Mouse (Mus musculus): Measurements from ENCODE around the gene Tdrd7. TPM values are rescaled to one million over a fixed set of nuclear protein-coding genes. Genes with fewer than 3 reads are reported as not detected.

Gene Tdrd7
- total RNA-seq (2017), result 45.1 and 53.4 TPM in 2 replicates

DNA sequence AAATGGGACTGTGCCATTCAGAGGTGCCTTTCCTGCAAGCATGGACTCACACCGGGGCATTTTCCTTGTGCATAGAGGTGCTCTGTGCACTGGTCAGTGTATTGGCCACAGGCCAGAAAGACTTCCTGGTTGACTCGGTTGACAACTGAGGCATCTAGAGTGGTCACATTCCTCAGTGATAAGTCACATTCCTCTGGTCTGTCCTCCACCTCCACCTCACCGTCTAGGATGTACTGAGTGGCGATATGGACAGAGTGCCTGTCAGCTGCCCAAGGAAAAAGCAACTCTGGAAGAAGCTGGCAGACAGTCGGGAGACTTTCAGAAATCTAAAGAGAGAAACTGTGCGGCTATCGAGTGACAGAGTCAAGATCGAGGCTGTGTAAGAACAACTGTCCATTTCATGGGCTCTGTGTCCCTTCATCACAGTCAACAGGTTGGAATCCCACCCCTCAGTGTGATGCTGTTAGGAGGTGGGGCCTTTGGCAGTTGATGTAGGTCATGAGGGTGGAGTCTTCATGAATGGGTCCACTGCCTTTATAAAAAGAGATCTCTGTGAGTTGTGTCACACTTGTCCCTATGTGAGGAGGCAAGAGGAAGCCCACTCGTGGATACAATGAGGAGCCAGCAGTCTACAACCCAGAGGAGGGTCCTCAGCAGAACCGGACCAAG is at the start of gene Tdrd7:
Gene Tdrd7 (plus strand): TSS at position 564 of the 669 bp plus-strand sequence.
- no peak for ATAC-seq (ENCODE audit: extremely low read depth, insufficient number of reproducible peaks, low FRiP score, poor library complexity, severe bottlenecking)

DNA sequence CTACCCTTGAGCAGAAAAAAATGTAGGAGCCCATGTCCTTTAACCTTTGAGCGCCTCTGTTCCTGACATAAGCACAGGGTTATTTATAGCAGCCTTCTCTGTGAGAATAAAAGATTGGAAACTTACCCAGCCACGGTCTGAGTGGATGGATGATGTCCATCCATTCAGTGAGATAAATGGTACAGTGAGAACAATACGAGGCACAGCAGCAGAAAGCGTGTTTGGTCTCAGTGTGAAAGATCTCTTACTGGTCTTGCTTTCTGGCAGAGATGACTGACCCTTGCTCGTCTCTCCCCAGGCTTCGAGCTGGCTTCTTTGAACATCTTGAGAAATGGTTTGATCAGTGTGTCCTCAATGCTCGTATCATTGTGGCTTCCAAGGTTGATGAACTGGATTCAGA is 48.0 kb upstream of the Tdrd7 start:
- no peak for ATAC-seq (ENCODE audit: extremely low read depth, insufficient number of reproducible peaks, low FRiP score, poor library complexity, severe bottlenecking)

DNA sequence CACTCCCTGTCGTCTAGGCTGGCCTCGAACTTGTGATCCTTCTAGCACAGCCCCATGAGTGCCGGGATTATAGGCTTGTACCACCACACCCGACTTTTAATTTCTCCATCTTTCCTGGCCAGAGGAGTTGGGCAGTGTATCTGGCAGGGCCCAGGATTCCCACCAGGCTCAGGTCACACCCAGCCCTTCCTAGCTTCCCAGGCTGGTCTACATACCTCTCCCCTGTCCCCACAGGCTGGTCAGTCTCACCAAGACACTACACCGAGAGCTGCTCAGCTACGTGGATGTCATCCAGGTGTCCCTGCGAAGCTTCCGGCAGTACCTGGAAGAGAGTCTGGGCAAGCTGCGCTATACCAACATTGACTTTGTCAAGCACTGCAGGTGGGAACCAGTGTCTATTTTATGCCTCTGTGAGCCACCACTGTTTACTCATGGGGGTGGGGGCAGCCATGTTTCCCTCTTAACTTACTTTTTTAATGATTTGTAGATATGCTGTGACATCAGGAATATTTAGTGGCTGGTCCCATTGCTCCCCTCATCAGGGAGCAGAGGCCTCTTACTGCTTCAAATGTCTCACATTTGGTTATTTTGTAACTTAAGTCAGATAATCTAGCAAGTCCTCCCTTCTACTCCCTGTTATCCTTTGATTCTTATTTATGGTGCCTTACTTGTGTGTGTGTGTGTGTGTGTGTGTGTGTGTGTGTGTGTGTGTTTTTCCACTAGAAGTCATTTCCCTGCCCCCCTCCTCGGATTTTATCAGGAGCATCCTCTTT is 43.3 kb upstream of the Tdrd7 start:
- no peak for ATAC-seq (ENCODE audit: extremely low read depth, insufficient number of reproducible peaks, low FRiP score, poor library complexity, severe bottlenecking)

DNA sequence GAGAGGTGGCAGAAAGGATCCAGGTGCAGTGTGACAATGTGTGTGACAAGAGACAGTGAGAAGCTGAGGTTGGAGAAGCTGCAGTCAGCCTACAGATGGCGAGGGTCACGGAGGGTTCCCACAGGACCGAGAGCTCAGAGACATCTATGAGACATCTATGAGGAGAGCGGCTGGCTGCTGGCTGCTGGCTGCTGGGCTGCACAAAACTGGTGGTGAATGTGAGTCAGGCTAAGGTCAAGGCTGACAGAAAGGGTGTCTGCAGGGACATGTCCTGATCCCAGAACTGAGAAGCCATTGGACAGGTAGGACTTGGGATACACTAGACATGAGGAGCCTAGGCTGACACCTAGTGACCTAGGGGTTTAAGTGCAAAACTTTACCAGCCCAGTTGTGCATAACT is 41.1 kb upstream of the Tdrd7 start:
- ATAC-seq (ENCODE audit: extremely low read depth, insufficient number of reproducible peaks, low FRiP score, poor library complexity, severe bottlenecking), result no peak

DNA sequence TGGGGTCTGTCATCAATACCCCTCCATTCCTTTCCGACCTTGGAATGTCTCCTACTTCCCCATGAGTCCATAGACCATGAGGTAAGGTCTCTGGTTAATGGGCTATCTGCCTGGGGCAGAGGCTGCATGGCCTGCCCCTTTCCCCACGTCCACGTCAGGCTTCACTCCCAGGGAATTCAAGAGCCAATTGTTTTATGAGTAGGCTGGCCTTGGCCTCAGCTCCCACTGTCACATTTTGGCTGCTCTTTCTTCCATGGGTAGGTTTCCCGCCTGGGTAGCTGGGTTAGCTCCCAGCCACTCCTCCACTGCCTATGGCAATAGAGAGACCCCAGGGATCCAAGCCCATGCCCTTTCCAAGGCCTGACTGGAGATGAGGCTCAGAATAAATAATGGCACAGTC is 36.6 kb upstream of the Tdrd7 start:
- ATAC-seq (ENCODE audit: extremely low read depth, insufficient number of reproducible peaks, low FRiP score, poor library complexity, severe bottlenecking), result no peak

DNA sequence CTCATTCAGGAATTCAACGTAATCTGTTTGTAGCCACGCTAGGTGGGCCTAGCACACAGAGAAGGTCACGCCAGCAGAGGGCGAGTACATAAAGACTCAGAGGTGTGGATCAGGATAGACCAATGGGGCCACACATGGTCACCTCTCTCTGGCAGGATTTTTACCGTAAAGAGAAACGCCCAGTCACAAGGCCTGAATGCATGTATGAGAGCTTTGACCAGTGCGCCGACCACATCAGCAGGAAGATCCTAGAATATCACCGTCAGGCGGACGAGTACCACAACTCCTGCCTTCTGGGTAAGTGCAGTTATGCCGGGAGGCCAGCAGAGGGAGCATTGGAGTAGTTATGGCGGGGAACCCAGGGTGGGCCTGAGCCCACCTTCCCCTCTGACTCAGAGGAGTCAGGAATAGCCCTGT is 23.5 kb upstream of the Tdrd7 start:
- ATAC-seq (ENCODE audit: extremely low read depth, insufficient number of reproducible peaks, low FRiP score, poor library complexity, severe bottlenecking), result peak; percentile 62

DNA sequence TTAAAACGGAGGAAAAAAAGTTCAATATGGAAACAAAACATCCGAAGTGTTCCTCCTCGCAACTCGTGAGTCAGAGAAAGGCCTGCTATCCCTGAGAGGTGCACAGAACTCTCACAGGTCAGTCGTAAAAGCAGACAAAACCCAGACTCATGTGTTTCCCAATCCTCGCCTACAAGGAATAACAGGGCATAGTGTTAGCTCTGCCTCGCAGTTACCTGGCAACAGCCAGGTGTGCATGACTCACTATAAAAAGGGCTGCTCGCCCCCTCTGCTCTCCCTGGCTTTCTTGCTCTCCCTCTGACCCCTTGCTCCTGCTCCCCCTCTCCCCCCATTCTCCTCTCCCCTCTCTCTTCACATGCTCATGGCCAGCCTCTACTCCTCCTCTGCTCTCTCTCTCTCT is 17.4 kb upstream of the Tdrd7 start:
- ATAC-seq (ENCODE audit: extremely low read depth, insufficient number of reproducible peaks, low FRiP score, poor library complexity, severe bottlenecking), result no peak

DNA sequence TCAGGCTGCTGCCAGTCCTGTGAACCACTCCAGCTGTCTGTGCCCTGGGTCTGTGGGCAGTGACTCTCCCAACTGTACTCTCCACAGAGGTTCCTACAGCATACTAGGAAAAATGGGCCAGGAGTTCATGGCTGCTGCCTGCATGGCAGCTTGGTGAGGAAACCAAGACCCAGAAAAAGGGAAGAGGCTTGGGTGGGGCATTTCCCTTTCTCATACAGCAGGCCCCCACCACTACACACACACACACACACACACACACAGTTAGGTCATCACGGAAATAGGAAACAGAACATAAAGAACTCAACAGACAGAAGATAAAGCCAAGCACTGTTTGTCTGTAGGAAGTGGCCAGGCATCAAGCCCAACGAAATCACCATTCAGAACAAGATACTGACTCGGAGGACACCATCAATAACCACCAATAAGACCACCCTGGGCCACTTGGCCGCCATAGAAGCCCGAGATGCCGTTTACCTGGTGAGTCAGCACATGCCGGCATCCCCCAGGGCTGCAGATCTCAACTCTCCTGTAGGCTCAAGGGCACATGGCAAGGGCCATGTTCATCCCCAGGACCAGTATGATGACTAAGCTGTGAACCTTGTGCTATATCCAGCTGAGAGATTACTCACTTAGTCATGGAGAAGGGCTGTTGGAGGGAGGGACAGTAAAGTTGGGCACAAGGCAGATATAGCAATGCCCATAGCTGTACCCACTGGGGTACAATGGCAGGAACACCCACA is 15.9 kb upstream of the Tdrd7 start:
- ATAC-seq (ENCODE audit: extremely low read depth, insufficient number of reproducible peaks, low FRiP score, poor library complexity, severe bottlenecking), result peak; percentile 78

DNA sequence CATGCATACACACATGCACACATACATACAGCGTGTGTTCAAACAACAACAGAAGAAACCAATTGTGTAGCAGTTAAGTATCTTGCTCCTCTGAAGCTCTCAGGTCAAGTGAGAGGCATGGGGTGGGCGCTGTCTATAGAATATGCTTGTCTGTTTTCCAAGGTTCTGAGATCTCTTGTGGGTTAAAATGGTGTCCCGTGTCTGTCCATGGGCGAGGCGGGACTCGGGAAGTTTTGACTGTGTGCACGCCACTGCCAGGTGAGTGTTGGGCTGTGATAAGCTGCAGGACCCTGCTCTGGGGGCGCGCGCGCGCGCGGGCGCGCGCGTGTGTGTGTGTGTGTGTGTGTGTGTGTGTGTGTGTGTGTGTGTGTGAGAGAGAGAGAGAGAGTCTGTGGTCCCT is 13.3 kb upstream of the Tdrd7 start:
- no peak for ATAC-seq (ENCODE audit: extremely low read depth, insufficient number of reproducible peaks, low FRiP score, poor library complexity, severe bottlenecking)

DNA sequence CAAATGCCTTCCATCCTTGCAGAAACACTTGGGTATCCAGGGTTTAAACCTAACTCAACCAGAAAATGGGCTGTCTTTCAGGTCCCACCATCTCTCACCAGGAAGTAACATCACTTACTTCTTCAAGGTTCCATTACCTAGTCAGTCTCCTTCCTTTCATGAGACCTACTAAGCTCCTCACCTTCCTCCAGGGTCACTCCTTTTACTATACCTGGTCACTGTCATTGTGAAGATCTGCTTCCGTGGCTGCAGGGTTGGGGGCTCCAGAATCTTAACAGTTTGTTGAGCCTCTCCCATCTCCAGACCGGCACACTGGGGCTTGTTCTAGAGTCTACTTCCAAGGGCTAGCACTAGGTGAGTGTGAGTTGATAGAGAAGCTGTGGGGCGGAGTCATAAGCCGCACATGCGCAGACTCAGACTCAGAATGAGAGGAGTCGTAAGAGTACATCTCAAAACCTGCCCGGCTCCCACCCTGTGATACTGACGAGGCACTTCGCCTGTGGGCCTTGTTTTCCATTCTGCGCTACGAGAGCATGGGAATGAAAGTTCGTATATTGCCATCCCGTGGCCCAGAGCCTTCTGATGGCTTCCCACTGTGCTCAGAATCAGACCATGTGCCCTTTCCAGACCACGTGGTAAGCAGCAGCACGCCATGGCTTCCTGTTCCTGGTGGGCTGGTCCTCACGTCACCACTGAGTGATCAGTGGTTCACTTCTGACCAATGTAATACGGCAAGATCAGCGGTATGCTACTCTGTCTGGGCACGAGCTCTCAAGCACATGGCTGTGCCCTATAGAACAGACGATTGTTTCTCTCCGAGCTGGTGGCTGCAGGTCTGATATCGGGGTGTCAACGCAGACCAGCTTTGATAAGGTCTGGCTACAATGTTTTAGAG is 11.9 kb upstream of the Tdrd7 start:
- no peak for ATAC-seq (ENCODE audit: extremely low read depth, insufficient number of reproducible peaks, low FRiP score, poor library complexity, severe bottlenecking)

DNA sequence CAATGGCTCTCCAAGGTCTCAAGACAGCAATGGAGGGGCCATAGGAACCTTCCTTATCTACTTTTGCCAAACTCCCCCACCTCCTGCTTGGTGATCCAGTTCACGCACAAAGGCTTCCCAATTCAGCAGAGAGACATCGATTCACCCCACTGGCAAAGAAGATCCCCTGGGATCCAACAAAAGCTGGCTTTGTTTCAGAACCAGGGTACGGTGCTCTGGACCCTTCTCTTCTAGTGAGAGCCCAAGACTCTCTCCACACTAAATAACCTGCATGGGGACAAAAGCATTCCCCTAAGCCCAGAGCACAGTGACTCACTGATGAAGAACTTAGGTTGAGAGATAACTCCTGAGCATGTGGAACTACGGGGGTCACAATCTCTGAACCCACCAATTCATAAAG is 9.9 kb upstream of the Tdrd7 start:
- no peak for ATAC-seq (ENCODE audit: extremely low read depth, insufficient number of reproducible peaks, low FRiP score, poor library complexity, severe bottlenecking)

DNA sequence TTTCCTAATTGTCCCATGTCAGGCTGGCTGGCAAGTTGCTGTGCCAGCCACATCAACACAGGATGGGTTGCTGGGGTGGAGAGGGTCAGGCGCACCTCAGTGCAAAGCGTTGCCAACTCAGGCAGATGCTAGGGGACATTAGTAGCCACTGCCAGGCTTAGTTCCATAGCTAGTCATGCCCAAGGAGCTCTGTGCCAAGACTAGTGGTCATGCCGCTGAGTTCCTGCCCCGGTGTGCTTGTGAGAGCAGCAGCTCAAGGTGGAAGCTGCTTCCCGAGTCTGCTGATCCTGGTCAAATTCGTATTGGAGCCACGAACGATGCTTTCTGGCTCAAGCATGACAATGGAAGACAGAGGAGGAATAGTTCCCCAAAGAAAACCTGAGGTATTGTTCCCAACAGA is 9.0 kb upstream of the Tdrd7 start:
- no peak for ATAC-seq (ENCODE audit: extremely low read depth, insufficient number of reproducible peaks, low FRiP score, poor library complexity, severe bottlenecking)

DNA sequence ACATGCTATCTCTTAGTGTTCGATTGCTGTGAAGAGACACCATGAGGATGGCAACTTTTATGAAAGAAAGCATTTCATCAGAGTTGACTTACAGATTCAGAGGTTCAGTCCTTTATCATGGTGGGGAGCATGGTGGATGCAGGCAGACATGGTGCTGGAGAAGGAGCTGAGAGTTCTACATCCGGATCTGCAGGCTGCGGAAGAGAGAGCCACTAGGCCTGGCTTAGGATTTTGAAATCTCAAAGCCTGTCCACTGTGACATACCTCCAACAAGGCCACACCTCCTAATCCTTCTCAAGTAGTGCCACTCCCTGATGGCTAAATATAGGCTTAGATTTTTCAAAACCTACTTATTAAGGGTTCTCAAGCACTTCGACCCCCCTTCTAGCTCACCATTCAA is 8.4 kb upstream of the Tdrd7 start:
- no peak for ATAC-seq (ENCODE audit: extremely low read depth, insufficient number of reproducible peaks, low FRiP score, poor library complexity, severe bottlenecking)

DNA sequence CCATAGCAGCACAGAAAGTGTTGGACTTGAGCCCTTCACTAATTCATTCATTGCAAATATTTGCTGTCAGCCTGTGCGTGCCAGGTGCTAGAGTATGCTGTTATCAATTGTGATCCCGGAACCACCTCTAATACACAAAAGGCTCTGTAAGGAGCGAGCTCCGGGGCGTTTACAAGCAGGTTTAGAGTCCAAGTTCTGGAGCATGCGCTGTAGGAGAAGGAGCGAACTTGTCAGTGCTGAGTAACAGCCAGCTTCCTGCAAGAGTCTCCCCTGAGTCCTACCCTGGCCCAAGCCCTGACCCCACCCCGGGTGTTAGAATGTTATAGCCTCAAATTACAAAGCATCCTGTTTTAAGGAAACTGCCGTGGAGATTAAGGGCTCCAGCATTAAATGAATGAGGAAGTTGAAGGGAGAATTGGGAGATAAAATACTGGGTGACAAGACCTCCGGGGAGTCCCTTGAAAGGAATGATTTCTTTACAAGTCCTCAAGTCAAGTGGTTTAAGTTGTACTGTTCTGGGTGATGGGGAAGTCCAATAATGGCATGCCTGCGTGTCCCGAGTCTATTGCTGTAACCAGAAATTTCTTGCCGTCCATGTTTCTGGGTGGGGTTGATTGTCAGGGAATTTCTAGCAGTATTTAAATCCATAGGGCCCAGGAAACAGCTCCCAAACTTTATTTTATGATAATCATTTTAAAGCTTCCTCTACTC is 758 bp downstream of the Tdrd7 start:
- no peak for ATAC-seq (ENCODE audit: extremely low read depth, insufficient number of reproducible peaks, low FRiP score, poor library complexity, severe bottlenecking)

DNA sequence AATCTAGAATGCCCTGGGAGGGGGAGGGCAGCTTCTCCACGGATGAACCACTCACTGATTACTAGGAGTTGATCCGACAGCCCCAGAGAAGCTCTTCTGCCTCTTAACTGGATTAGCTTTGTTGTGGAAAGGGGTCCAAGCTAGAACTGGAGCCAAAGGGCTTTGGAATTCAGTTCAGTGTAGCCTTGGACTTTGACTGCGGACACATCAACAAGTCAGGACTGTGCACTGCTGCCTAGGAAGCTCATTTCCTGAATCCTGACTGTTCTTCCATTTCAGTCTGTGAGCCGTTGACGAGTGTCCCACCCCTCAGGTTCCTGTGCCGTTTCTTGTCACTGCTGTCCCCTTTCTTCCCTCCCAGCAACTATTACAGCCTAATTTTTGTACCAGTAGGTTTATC is 1.6 kb downstream of the Tdrd7 start:
- no peak for ATAC-seq (ENCODE audit: extremely low read depth, insufficient number of reproducible peaks, low FRiP score, poor library complexity, severe bottlenecking)

DNA sequence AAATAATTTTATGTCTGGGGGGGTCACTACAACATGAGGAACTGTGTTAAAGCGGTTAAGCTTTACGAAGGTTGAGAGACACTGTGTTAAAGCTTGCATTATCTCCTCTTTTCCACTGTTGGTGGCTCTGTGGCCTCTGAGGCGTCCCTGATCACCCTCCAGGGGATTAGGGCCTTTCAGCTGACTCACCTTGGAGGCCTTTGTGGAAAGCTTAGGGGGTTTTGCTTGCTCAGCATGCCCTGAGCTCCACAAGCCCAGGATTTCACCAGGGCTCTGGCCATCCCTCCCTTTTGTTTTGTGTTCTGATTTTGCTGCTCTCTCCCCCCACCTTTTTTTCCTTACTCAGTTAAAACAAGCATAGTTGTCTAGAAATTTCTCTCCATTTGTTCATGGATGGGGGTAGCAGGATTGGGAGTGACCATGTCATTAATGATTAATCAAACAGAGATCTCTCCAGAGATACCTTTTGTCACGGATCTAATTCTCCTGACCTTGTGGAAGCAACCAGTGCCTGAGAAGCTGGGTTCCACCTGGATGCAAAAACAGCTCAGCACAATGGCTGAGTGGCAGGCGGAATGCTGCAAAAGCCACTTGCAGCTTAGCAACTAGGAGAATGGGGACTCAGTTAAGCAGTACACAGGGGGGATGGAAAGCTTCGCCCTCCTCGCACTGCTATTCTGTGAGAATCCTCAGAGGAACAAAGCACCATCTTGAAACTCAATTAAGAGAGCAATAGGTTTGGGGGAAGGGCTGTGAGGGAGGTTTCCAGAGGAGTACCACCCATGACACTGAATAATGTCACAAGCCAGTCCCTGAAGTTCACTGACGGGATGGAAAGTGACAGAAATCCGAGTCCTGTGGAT is 2.6 kb downstream of the Tdrd7 start:
- ATAC-seq (ENCODE audit: extremely low read depth, insufficient number of reproducible peaks, low FRiP score, poor library complexity, severe bottlenecking), result no peak

DNA sequence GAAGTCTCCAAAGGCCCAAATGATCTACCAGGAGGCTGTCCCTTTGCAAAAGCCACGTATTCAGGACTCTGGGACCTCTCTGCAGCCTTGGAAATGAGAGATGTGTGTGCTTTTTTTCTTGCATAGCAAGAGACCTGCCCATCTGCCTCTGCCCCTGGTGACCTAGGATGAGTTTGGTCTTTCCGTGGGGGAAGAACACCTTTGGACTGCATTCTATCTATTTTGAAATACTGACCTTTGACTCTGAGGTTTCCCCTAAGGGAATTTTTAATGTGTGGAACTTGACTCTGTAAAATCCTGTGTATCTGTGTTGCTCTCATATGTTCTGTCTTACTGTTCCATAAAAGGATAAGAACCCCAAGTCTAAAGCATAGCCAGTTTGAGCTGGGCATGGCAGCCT is 3.9 kb downstream of the Tdrd7 start:
- no peak for ATAC-seq (ENCODE audit: extremely low read depth, insufficient number of reproducible peaks, low FRiP score, poor library complexity, severe bottlenecking)

Data from neutrophil, adult 5-6 weeks (primary cell).